Comparison of ENCODE assay signal across 21 mouse cellular contexts in genomic region chr15:95962411-95963123, GRCm38 (mm10).
DNase-seq lines count a peak whose midpoint lies in the region; ATAC-seq and TF ChIP-seq lines count a peak whose summit lies in the region.
"Had no signal": no experiment of that assay in that cellular context is flagged by ENCODE, and none has a peak within 500 bp of the region (broad histone marks: within the 10 kb centered on the region; RNA-seq: fewer than 3 reads in every experiment).

No protein-coding gene starts in this region.

- peaks cover 20% of the 10 kb centered on the region for H3K4me1 ChIP-seq in hindbrain, embryonic 13.5 days (replicated peaks)
- no peaks in the 10 kb centered on the region for H3K4me1 ChIP-seq in hindbrain, embryonic 11.5 days (replicated peaks; ENCODE audit: control insufficient read depth, insufficient read depth, low read length)
- H3K4me1 ChIP-seq in neural tube, embryonic 13.5 days (replicated peaks) = peaks cover 27% of the 10 kb centered on the region
- H3K4me1 ChIP-seq in bone marrow, adult 2 months (ENCODE audit: control insufficient read depth, insufficient read depth, low read length) = peaks cover 7% of the 10 kb centered on the region; the same call in 1 of the 2 replicates
- H3K4me1 ChIP-seq in midbrain, embryonic 16.5 days (ENCODE audit: control insufficient read depth, insufficient read depth, low read length) = peaks cover 13% of the 10 kb centered on the region
- H3K4me1 ChIP-seq: stomach, embryonic 15.5 days had no signal

- no peak for TF ChIP-seq POLR2A in bone marrow, adult 2 months (IDR thresholded peaks at IDR 0.05; ENCODE audit: borderline replicate concordance, control insufficient read depth, low read depth, low read length)

- peak overlapping the region; percentile 13; the same call in 1 of the 2 replicates for H3K9ac ChIP-seq in hindbrain, embryonic 13.5 days
- no peak overlapping the region for H3K9ac ChIP-seq in hindbrain, embryonic 11.5 days (ENCODE audit: low read depth, low read length)
- no peak overlapping the region for H3K9ac ChIP-seq in neural tube, embryonic 13.5 days
- H3K9ac ChIP-seq in midbrain, embryonic 16.5 days (ENCODE audit: low read depth, low read length) = no peak overlapping the region
- H3K9ac ChIP-seq: embryonic facial prominence, embryonic 13.5 days; heart, embryonic 13.5 days; stomach, embryonic 15.5 days had no signal

- ATAC-seq in hindbrain, embryonic 13.5 days (ENCODE audit: low FRiP score) = no peak
- no peak for ATAC-seq in hindbrain, embryonic 11.5 days (ENCODE audit: low FRiP score)
- no peak for ATAC-seq in neural tube, embryonic 13.5 days (ENCODE audit: low read depth)
- ATAC-seq in neutrophil, adult 5-6 weeks (ENCODE audit: extremely low read depth, insufficient number of reproducible peaks, low FRiP score, poor library complexity, severe bottlenecking) = peak; percentile 64
- ATAC-seq in midbrain, embryonic 16.5 days = no peak
- ATAC-seq: Patski had no signal

- H3K4me3 ChIP-seq in hindbrain, embryonic 13.5 days = no peak overlapping the region
- H3K4me3 ChIP-seq in hindbrain, embryonic 11.5 days (ENCODE audit: low read depth, low read length) = no peak overlapping the region
- no peak overlapping the region for H3K4me3 ChIP-seq in neural tube, embryonic 13.5 days
- no peak overlapping the region for H3K4me3 ChIP-seq in bone marrow, adult 2 months (replicated peaks; ENCODE audit: control insufficient read depth, low read depth, low read length)
- H3K4me3 ChIP-seq in midbrain, embryonic 16.5 days (ENCODE audit: low read depth, low read length) = no peak overlapping the region
- H3K4me3 ChIP-seq: embryonic facial prominence, embryonic 13.5 days; gastrocnemius, adult 2 months; heart, embryonic 13.5 days; megakaryocyte, embryonic 14.5 days; stomach, embryonic 15.5 days had no signal

- H3K4me2 ChIP-seq in hindbrain, embryonic 13.5 days = no peak overlapping the region
- no peak overlapping the region for H3K4me2 ChIP-seq in hindbrain, embryonic 11.5 days (replicated peaks; ENCODE audit: low read depth, low read length)
- H3K4me2 ChIP-seq in neural tube, embryonic 13.5 days = no peak overlapping the region
- no peak overlapping the region for H3K4me2 ChIP-seq in midbrain, embryonic 16.5 days (ENCODE audit: low read length)
- H3K4me2 ChIP-seq: embryonic facial prominence, embryonic 13.5 days; heart, embryonic 13.5 days; stomach, embryonic 15.5 days had no signal

- peaks cover 13% of the 10 kb centered on the region; the same call in 1 of the 2 replicates for H3K36me3 ChIP-seq in hindbrain, embryonic 13.5 days
- no peaks in the 10 kb centered on the region for H3K36me3 ChIP-seq in hindbrain, embryonic 11.5 days (ENCODE audit: control insufficient read depth, insufficient read depth, low read length)
- 0 out of 2 replicates have a peak, but pooled peaks cover 4% of the 10 kb centered on the region for H3K36me3 ChIP-seq in neural tube, embryonic 13.5 days
- no peaks in the 10 kb centered on the region; the same call in 1 of the 2 replicates for H3K36me3 ChIP-seq in midbrain, embryonic 16.5 days (ENCODE audit: control insufficient read depth, insufficient read depth, low read length)

- no peaks in the 10 kb centered on the region for H3K27me3 ChIP-seq in hindbrain, embryonic 13.5 days
- no peaks in the 10 kb centered on the region for H3K27me3 ChIP-seq in hindbrain, embryonic 11.5 days (ENCODE audit: control insufficient read depth, insufficient read depth, low read length)
- H3K27me3 ChIP-seq in neural tube, embryonic 13.5 days = no peaks in the 10 kb centered on the region
- no peaks in the 10 kb centered on the region for H3K27me3 ChIP-seq in midbrain, embryonic 16.5 days (ENCODE audit: control insufficient read depth, insufficient read depth, low read depth, low read length)
- H3K27me3 ChIP-seq: embryonic facial prominence, embryonic 13.5 days; heart, embryonic 13.5 days; megakaryocyte, embryonic 14.5 days; Patski; stomach, embryonic 15.5 days had no signal

- TF ChIP-seq CTCF in bone marrow, adult 2 months (IDR thresholded peaks at IDR 0.05; ENCODE audit: control insufficient read depth, insufficient read depth, low read length) = no peak

- peak overlapping the region; percentile 53 for H3K27ac ChIP-seq in hindbrain, embryonic 13.5 days
- H3K27ac ChIP-seq in hindbrain, embryonic 11.5 days (ENCODE audit: low read depth, low read length) = no peak overlapping the region
- H3K27ac ChIP-seq in neural tube, embryonic 13.5 days (replicated peaks) = 0 out of 2 replicates have a peak overlapping the region, but pooled peaks have one; percentile 28
- H3K27ac ChIP-seq in bone marrow, adult 2 months (ENCODE audit: control insufficient read depth, insufficient read depth, low read depth, low read length, poor library complexity) = peak overlapping the region; percentile 82
- H3K27ac ChIP-seq in midbrain, embryonic 16.5 days (ENCODE audit: low read length) = no peak overlapping the region
- H3K27ac ChIP-seq: embryonic facial prominence, embryonic 13.5 days; gastrocnemius, adult 2 months; heart, embryonic 13.5 days; stomach, embryonic 15.5 days had no signal

- 89% methylated on average over 3 of the region's 3 CpGs for WGBS in hindbrain, embryonic 13.5 days
- 91% methylated on average over 3 of the region's 3 CpGs for WGBS in hindbrain, embryonic 11.5 days
- 91% methylated on average over 3 of the region's 3 CpGs for WGBS in neural tube, embryonic 13.5 days
- 65% methylated on average over 3 of the region's 3 CpGs for WGBS in bone marrow, adult 2 months
- WGBS in midbrain, embryonic 16.5 days = 83% methylated on average over 3 of the region's 3 CpGs

- no peak for DNase-seq in hindbrain, embryonic 11.5 days (ENCODE audit: low spot score)
- no peak for DNase-seq in neural tube, embryonic 10.5 days (ENCODE audit: extremely low spot score, low spot score)
- DNase-seq in frontal cortex, postnatal 25 days (ENCODE audit: low spot score in 2 of 2) = no peak
- DNase-seq: cerebellum, adult 9-11 months; gastrocnemius, adult 2 months; heart, postnatal 36 days; kidney, adult 8-10 months; kidney, postnatal 14 days; lung, postnatal 10 days; right cerebral cortex, postnatal 4 days; thymus, adult 2 months had no signal

- H3K9me3 ChIP-seq in hindbrain, embryonic 13.5 days = no peaks in the 10 kb centered on the region
- no peaks in the 10 kb centered on the region for H3K9me3 ChIP-seq in hindbrain, embryonic 11.5 days (ENCODE audit: control insufficient read depth, low read length)
- H3K9me3 ChIP-seq in neural tube, embryonic 13.5 days = no peaks in the 10 kb centered on the region
- H3K9me3 ChIP-seq in midbrain, embryonic 16.5 days (replicated peaks; ENCODE audit: control insufficient read depth, low read length, poor library complexity, severe bottlenecking) = no peaks in the 10 kb centered on the region
- H3K9me3 ChIP-seq: embryonic facial prominence, embryonic 13.5 days; heart, embryonic 13.5 days; megakaryocyte, embryonic 14.5 days; stomach, embryonic 15.5 days had no signal

Comparison
In these comparisons a context has a peak if more than half of its experiments do, and no peak if none do; other contexts are left out.
1. H3K27ac ChIP-seq: peak in hindbrain, embryonic 13.5 days (single experiment), neural tube, embryonic 13.5 days (single experiment) and bone marrow, adult 2 months (single experiment); none in hindbrain, embryonic 11.5 days (single experiment) and midbrain, embryonic 16.5 days (single experiment).